Mouse (Mus musculus): ENCODE measurements around the gene Spint5.

Gene Spint5

DNA sequence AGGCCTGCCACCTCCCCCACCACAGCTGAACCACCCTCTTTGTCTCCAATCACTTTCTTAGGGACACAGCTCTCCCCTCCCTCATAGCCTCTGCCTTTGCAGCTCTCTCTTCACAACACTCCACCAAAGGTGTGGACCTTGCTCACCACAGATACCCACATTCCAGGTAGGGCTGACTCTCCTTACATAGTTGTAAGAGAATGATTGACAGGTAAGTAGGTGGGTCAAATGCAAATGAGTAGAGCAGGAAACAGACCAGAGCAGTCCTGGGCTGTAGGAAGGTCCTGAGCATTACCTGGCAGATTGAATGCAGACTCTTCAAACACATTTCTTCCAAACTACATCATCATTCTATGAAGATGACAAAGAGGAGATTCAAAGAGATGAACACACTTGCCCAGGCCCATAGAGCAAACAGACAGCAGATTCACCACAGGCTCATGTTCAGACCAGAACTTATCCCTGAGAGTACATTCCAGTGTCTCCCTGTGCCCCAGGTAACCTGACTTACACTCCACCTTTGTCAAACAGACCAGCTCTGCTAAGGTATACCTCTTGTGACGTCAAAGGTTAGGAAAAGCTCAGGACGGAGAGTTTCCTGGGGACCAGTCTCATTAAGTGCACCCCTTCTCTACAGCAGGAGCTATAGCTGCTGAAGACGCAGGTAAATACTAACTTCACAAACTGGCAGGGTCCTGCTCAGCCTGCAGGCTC, 22.4 kb downstream of the Spint5 start:
- no peak for DNase-seq (ENCODE audit: low spot score)

DNA sequence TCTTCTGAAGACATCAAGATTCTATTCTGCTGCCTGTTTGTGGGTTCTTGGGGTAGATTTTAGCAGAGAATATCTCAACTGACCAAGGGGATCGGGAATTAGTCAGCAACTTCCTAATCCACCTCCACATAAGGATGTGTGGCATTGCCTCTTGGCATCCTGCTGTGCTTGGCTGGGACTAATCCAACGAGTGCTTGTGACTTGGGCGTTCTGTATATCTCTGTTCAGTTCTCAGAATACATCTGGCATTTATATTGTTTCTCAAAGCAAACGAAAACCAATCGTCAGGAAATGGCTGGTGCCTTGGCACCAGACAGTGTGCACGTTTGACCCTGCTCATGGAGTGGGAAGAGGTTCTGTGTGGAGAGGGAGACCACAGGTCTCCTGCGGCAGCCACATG, 24.8 kb downstream of the Spint5 start:
- DNase-seq (ENCODE audit: low spot score) = no peak

DNA sequence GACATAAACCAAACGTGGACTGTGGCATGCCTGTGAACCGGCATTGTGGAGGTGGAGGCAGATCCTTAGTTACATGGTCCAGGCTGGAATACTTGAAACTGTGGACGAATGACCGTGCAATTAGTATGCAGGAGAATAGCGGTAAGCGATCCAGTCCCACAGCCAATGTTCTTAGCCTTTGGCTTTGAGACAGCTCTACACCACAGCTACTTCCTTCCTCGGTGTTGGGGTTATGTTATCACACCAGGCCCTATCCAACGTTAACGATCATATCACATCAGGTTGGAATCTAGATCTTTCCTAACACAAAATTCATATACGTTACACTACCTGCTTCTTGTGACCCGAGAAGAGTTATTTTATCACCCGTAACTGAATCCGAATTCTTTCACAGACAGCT, 29.9 kb downstream of the Spint5 start:
- DNase-seq (ENCODE audit: low spot score) = no peak

DNA sequence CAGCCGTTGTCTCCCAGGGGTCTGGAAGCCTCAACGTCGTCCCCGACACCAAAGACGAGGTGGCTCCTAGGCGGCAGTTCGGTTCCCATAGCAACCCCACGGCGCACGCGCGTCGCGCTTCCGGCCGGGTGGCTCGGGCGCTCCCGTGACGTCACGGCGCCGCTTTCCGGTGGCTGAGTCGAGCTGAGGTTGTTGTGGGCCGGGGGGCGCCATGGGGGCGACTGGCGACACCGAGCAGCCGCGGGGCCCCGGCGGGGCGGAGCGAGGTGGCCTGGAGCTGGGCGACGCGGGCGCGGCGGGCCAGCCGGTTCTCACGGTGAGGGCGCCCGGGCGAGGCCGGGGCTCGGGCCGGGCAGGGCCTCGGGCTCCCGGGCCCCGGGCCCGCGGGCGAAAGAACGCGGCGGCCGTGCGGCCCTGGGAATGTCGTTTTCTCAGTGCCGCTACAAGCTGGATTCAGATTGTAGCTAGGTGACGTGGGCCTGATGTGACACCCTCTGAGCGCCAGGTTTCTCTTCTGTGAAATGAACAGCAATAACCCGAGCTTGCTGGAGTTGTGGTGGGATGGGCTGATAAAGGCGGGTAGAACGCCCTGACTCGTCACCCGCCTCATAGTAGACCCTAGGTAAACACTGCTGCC, 30.9 kb downstream of the Spint5 start, which contains the start of the genes Wfdc3 and Dnttip1:
TSS of gene Wfdc3 (minus strand) at position 89 of the 637 bp plus-strand sequence.
TSS of gene Dnttip1 (plus strand) at position 141 of the 637 bp plus-strand sequence.
- peak; percentile 84 for DNase-seq (ENCODE audit: low spot score)

DNA sequence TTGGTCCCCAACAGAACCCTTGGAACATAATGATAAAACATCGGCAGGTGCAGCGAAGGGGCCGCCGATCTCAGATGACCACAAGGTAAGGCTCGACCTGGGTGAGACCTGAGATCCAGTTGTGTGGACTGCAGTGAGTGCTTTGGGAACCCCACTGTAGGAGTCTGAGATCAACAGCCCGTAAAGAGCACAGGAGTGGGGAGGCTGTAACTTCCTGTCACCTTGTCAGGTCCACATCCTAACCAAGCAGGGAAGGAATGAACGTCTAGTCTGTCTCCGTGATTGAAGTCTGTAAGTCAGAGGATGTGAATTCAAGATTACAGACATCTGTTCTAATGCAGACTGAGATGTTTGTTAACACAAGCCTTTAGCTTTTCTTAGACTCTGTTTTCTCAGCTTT, 31.6 kb downstream of the Spint5 start:
- DNase-seq (ENCODE audit: low spot score) = no peak

DNA sequence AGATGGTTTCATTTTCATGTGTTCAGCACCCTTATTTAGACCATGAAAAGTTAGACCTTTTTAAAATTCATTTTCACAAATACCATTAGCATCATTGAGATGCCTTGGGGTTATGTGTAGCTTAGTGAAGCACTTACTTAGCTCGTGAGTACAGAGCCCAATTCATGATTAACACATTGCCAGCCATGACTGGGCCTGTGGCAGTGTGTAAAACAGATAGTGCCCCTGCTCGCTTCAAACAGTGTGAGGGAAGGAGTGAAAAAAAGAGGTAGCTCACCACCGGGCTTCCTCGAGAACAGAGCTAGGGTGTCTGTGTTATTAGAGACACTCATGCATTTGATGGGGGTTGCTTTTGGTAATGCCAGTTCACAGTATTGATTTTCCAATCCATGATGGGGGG, 33.1 kb downstream of the Spint5 start:
- DNase-seq (ENCODE audit: low spot score) = no peak

DNA sequence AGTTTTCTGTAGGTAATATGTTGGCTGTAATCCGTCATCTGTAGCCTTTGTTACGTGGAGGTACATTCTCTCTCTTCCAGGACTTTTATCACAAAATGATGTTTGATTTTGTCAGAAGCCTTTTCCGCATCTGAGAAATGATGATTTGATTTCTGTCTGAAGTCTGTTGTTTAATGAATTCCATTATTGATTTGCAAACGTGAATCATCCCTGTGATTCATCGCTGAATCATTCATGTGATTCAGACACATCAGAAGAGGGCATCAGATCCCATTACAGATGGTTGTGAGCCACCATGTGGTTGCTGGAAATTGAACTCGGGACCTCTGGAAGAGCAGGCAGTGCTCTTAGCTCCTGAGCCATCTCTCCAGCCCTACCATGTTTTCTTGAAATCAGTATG, 33.9 kb downstream of the Spint5 start:
- DNase-seq (ENCODE audit: low spot score) = no peak

DNA sequence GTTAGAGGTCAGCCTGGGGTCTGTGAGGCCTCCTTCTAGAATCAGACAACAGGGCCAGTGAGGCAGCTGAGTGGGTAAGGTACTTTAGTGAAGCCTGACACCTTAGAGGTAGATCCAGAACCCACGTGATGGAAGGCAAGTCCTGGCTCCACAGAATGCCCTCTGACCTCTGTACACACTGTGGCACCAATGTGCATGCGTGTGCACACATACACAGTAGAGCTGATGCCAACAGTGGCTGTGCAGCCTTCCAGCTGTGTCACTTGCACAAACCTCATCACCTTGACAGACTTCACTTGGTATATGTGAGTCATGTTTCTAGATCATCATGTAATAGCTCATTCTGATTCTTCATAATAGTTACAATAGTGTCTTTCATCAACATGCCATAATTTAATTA, 37.3 kb downstream of the Spint5 start:
- no peak for DNase-seq (ENCODE audit: low spot score)

DNA sequence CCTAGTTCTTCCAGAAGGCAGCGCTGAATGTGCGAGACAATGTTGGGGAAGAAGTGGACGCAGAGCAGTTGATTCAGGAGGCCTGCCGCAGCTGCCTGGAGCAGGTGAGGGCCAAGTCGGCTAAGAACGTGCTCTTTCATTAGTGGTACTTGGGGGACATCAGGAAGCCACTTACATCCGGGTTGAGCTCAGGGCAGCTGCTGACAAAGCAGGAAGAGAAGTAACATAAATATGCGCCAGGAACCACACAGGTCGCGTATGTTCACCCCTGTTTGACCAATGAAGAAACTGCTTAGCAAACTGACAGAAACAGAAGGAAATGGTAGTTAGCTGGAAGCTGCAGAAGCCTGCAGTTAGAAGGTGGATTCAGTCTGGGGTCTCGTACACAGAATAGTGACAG, 39.0 kb downstream of the Spint5 start:
- DNase-seq (ENCODE audit: low spot score) = no peak

DNA sequence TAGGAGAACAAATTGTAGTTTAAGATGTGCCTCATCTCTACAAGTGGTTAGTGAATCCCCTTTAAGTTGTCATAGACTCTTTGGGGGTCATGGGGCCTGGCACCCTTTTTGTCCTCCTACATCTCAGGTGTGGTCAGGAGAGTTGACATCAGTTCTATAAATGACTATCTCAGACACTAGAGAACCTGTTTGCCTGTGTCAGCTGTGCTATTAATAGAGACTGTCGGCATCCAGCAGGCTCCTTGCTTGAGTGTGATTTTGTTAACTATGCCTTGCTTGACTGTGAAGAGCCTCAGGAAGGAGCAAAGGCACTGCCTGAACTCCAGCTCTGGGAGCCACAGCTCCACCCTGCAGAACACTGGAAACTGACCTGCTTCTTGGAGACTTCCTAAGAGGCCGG, 39.7 kb downstream of the Spint5 start:
- no peak for DNase-seq (ENCODE audit: low spot score)

DNA sequence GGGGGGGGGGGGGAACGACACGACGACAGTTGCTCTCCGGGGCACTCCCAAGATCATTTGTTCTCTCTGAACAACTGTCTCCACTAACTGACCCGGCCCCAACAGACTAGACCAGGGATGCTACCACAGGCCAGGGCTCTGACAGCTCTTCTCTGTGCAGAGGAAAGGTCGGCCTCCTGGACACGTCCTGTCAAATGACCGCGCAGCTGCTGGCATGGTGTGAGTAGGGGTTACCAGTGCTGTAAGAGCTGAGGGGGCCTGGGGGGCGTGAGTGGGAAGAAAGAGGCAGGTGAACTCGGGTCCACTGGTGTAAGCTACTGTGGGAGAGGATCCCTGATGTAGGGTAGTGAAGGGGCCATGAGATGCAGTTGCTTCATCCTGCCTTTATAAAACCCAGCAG, 42.7 kb downstream of the Spint5 start:
- DNase-seq (ENCODE audit: low spot score) = no peak

DNA sequence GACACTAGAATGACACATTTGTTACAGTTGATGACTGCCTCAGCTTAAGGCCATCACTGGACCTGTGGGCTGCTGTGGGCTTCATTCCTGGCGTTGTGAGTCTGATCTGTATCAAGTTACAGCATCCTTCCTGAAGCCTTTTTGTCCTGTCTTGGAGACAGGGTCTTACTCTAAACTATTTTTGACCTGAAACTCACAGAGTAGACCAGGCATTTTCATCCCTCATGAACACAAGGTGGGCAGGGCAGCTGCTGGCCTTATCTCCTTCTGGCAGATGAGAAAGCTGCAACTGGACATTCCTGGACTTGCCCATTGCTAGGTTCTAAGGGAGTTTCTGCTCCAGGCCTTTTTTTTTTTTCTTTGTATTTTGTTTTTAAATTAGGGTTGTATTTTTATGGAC, 43.6 kb downstream of the Spint5 start:
- DNase-seq (ENCODE audit: low spot score) = no peak

DNA sequence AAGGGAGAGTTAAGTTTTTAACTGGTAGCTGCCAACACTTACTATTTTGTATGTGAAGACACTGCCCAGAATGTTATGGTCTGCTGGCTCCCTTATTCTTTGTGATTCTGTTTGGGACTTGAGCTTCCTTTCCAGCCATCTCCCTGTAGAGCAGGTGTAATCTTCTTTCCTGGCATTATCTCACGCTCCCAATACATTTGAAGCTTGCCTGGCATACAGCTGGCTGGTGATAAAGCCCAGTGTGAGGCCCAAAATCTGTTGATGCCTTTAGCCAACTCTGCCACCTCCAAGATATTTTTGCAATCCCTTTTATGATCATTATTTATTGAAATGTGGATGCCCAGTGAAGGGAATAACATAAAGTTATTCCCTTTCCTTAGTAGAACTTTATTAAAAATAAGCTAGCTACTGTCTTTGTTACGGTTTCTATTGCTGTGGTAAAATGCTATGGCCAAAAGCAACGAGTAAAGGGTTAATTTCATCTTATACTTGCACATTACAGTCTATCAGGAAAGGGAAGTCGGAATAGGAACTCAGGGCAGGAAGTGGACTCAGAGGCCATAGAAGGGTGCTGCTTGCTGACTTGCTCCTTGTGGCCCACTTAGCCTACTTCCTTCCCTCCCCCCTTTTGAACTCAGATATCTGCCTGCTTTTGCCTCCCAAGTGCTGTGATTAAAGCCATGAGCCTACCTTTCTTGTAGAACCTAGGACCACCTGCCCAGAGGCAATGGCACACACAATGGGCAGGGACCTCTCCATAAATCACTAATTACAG, 45.1 kb downstream of the Spint5 start:
- no peak for DNase-seq (ENCODE audit: low spot score)

DNA sequence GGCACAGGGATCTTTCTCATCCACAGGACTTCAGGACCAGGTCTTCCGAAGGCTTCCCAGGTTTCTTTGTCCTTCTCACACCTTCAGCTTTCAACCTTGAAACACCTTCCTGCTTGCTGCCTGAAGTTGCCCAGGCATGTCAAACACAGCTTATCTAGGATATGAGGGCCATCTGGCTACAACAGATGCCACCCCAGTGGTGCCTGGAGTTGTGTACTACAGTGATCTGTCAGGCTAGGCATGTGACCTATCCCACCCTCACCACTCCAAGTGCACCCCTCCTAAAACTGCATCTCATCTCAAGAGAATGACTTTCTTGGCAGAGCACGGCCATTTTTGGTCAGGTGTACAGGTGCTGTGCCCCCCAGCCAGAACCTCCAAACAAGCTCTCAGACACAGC, 46.4 kb downstream of the Spint5 start:
- DNase-seq (ENCODE audit: low spot score) = no peak

DNA sequence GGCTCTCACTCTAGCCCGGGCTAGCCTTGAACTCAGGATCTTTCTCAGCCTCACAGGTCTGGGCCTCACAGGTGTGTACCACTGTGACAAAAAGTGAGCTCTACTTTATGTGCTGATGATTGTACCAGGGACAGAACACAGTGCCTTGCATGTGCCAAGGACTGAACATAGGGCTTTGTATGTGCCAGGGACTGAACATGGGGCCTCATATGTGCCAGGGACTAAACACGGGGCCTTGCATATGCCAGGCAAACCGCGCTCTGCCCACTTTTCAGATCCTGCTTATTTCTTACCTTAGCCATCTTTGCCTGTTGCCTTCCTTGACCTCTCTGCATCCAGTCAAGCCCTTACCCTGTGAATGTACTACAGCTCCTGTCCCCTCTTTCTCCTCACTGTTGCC, 46.9 kb downstream of the Spint5 start:
- DNase-seq (ENCODE audit: low spot score) = no peak

DNA sequence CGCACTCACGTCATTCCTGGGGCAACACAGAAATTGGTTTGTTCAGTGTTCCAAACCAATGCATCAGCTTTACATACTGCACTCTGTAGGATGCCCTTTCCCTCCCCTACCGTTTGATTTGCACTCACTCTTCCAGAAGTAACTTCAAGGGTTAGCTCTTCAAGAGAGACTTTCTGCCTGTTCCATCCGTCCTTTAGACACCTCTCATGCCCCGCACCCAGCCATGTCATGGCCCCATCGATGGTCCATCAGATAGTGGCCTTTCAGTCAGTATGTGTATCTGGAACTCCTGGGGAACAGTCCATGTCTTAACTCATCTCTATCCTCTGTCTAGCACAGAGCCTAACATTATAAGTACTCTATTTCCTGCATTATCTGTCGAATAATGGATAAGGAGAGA, 47.5 kb downstream of the Spint5 start:
- DNase-seq (ENCODE audit: low spot score) = no peak

DNA sequence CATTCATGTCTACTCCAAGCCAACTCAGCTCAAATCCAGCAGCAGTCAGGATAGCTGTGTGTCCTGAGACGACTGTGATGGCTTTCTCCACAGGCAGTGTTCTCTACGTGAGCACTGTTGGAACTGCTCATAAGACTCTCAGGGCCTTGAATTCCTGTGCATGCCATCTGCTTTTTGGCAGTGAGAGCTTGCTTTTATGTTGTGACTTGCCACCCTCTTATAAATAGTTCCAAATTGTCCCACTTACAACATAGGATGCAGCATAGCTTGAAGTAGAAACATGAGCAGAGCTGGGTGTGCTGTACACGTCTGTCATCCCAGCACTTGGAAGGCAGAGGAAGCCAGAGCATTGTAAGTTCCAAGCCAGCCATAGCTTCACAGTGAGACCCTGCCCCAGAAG, 50.7 kb downstream of the Spint5 start:
- no peak for DNase-seq (ENCODE audit: low spot score)
